Mouse (Mus musculus) c-Kit-positive CD71-positive TER-119-negative erythroid progenitor cells, embryonic 14.5 days (primary cell): ENCODE measurements around the gene Wbp2.
"Not testable (repeated sequence)": the region's sequence is repeated elsewhere in the genome, so short reads cannot be mapped to it uniquely, and the experiment has no call there.

Source experiments
- DNase-seq: peaks from one replicate; pipeline ENCODE4 v3.0.0-alpha.2; 2013; ENCODE audit warnings: low read depth

Gene Wbp2

GRCm38 (mm10) chr11:116109441-116110081 lies 22.8 kb upstream of the Wbp2 start:
- no peak for DNase-seq

GRCm38 (mm10) chr11:116108464-116109137 lies 21.8 kb upstream of the Wbp2 start:
- no peak for DNase-seq

- no peak for DNase-seq
These were observed 21.0 kb upstream of the Wbp2 start for GRCm38 (mm10) chr11:116107777-116108285.

GRCm38 (mm10) chr11:116106963-116107776 lies 20.4 kb upstream of the Wbp2 start:
- DNase-seq, result no peak

GRCm38 (mm10) chr11:116106154-116106962 lies 19.6 kb upstream of the Wbp2 start:
- DNase-seq, result no peak

- DNase-seq, result no peak
These were observed 18.3 kb upstream of the Wbp2 start for GRCm38 (mm10) chr11:116105065-116105464.

- DNase-seq, result no peak
These were observed 17.3 kb upstream of the Wbp2 start for GRCm38 (mm10) chr11:116104006-116104646.

- DNase-seq, result no peak
These were observed 16.8 kb upstream of the Wbp2 start for GRCm38 (mm10) chr11:116103572-116103971.

- DNase-seq, result no peak
These were observed 15.7 kb upstream of the Wbp2 start for GRCm38 (mm10) chr11:116102472-116102871.

- no peak for DNase-seq
These were observed 15.2 kb upstream of the Wbp2 start for GRCm38 (mm10) chr11:116101931-116102381.

GRCm38 (mm10) chr11:116100839-116101238 lies 14.0 kb upstream of the Wbp2 start:
- DNase-seq, result no peak

GRCm38 (mm10) chr11:116100385-116100784 lies 13.6 kb upstream of the Wbp2 start:
- DNase-seq, result no peak

- DNase-seq, result no peak
These were observed 12.7 kb upstream of the Wbp2 start for GRCm38 (mm10) chr11:116099462-116099861.

GRCm38 (mm10) chr11:116098711-116099460 lies 12.1 kb upstream of the Wbp2 start:
- DNase-seq, result no peak

- DNase-seq, result no peak
These were observed 9.7 kb upstream of the Wbp2 start for GRCm38 (mm10) chr11:116096213-116097108.

GRCm38 (mm10) chr11:116095573-116095972 lies 8.8 kb upstream of the Wbp2 start:
- DNase-seq, result no peak

GRCm38 (mm10) chr11:116093771-116094565 lies 7.2 kb upstream of the Wbp2 start:
- DNase-seq, result no peak

GRCm38 (mm10) chr11:116092959-116093358 lies 6.2 kb upstream of the Wbp2 start:
- not testable (repeated sequence) for DNase-seq

- DNase-seq, result no peak
These were observed 4.8 kb upstream of the Wbp2 start for GRCm38 (mm10) chr11:116091591-116091990.
